Mouse (Mus musculus) G1E (cell line): ENCODE measurements at regions not wholly inside any gene's neighbourhood (a gene's known extent, or its start where the extent isn't known, plus 50 kb on each side); places are given as distances from the start of the nearest gene placed in this dataset.

ENCODE experiments used
- ATAC-seq: 2 replicates; pipeline ENCODE4 v1.8.0; 2016; ENCODE audit warnings: mild to moderate bottlenecking; ENCODE audit not compliant: insufficient number of reproducible peaks, poor library complexity, low FRiP score, severe bottlenecking; ENCODE audit errors: extremely low read depth
- DNase-seq: peaks from one replicate; pipeline ENCODE4 v3.0.0; 2012; ENCODE audit warnings: low spot score
- H3K27me3 ChIP-seq: 2 replicates; pipeline ENCODE4 v1.6.1; 2012; ENCODE audit warnings: mild to moderate bottlenecking, low read length, inconsistent platforms; ENCODE audit not compliant: insufficient read depth
- H3K36me3 ChIP-seq: replicated peaks from 2 replicates; pipeline ENCODE3; 2012; ENCODE audit warnings: mild to moderate bottlenecking, inconsistent platforms
- H3K4me1 ChIP-seq: 2 replicates; pipeline ENCODE4 v1.6.1; 2012; ENCODE audit warnings: low read depth, low read length, inconsistent platforms, mixed read lengths; ENCODE audit not compliant: insufficient read depth
- H3K4me3 ChIP-seq: 2 replicates; pipeline ENCODE4 v1.5.1; 2012; ENCODE audit warnings: low read depth, mild to moderate bottlenecking, inconsistent platforms, low read length, moderate library complexity, mixed read lengths
- H3K9me3 ChIP-seq: replicated peaks from 2 replicates; pipeline ENCODE4 v1.6.1; 2012; ENCODE audit warnings: inconsistent platforms
- CTCF ChIP-seq: IDR thresholded peaks from 2 replicates; pipeline ENCODE4 v1.5.1; 2012; ENCODE audit warnings: low read depth, low read length, inconsistent platforms, mixed read lengths
- GATA1 ChIP-seq: IDR thresholded peaks from 2 replicates; pipeline ENCODE4 v1.6.1; 2012; ENCODE audit warnings: borderline replicate concordance, low read length, inconsistent platforms, mixed read lengths
- GATA2 ChIP-seq: IDR thresholded peaks from 2 replicates; pipeline ENCODE4 v1.6.1; 2012; ENCODE audit warnings: low read depth, low read length, inconsistent platforms, borderline replicate concordance
- POLR2AphosphoS5 ChIP-seq: IDR thresholded peaks from 2 replicates; pipeline ENCODE4 v1.6.1; 2012; ENCODE audit warnings: low read depth, low read length, inconsistent platforms; ENCODE audit not compliant: insufficient replicate concordance
- TAL1 ChIP-seq: conservative IDR thresholded peaks from 2 replicates; pipeline ENCODE4 v1.6.1; 2012; ENCODE audit warnings: low read depth, low read length, inconsistent platforms, mixed read lengths

GRCm38 (mm10) chr5:111829891-111830290, 96.2 kb downstream of the Gm26897 start:
- Histone ChIP-seq H3K4me3 (no peak overlapping the region), H3K27me3 (no peaks in the 10 kb centered on the region), H3K36me3 (no peaks in the 10 kb centered on the region), H3K9me3 (peaks cover 80% of the 10 kb centered on the region), H3K4me1 (no peaks in the 10 kb centered on the region)
- TF ChIP-seq TAL1, result no peak
- TF ChIP-seq GATA2, result no peak
- no peak for TF ChIP-seq CTCF
- TF ChIP-seq POLR2AphosphoS5, result no peak
- no peak for TF ChIP-seq GATA1
- ATAC-seq (no peak), DNase-seq (no peak)

- Histone ChIP-seq H3K4me3 (no peak overlapping the region), H3K9me3 (peaks cover 91% of the 10 kb centered on the region), H3K27me3 (no peaks in the 10 kb centered on the region), H3K36me3 (no peaks in the 10 kb centered on the region), H3K4me1 (no peaks in the 10 kb centered on the region)
- ATAC-seq (no peak), DNase-seq (no peak)
- TF ChIP-seq CTCF (no peak), TAL1 (no peak), GATA1 (no peak), GATA2 (no peak), POLR2AphosphoS5 (no peak)
Measured at GRCm38 (mm10) chr5:111835737-111836667, 102.3 kb downstream of the Gm26897 start.

- Histone ChIP-seq H3K4me3 (no peak overlapping the region), H3K4me1 (no peaks in the 10 kb centered on the region), H3K36me3 (no peaks in the 10 kb centered on the region), H3K9me3 (peaks cover 90% of the 10 kb centered on the region), H3K27me3 (no peaks in the 10 kb centered on the region)
- ATAC-seq (no peak), DNase-seq (no peak)
- no peak for TF ChIP-seq TAL1
- TF ChIP-seq GATA2, result no peak
- no peak for TF ChIP-seq POLR2AphosphoS5
- no peak for TF ChIP-seq GATA1
- TF ChIP-seq CTCF, result no peak
Measured at GRCm38 (mm10) chr5:111836668-111837234, 103.0 kb downstream of the Gm26897 start.

GRCm38 (mm10) chr5:111842461-111842860, 108.7 kb downstream of the Gm26897 start:
- DNase-seq (no peak), ATAC-seq (no peak)
- Histone ChIP-seq H3K4me3 (no peak overlapping the region), H3K27me3 (no peaks in the 10 kb centered on the region), H3K4me1 (no peaks in the 10 kb centered on the region), H3K9me3 (peaks cover 88% of the 10 kb centered on the region), H3K36me3 (no peaks in the 10 kb centered on the region)
- no peak for TF ChIP-seq GATA1
- TF ChIP-seq GATA2, result no peak
- no peak for TF ChIP-seq POLR2AphosphoS5
- no peak for TF ChIP-seq CTCF
- no peak for TF ChIP-seq TAL1

GRCm38 (mm10) chr5:111843622-111844239, 110.0 kb downstream of the Gm26897 start:
- TF ChIP-seq POLR2AphosphoS5, result no peak
- no peak for TF ChIP-seq GATA2
- TF ChIP-seq TAL1, result no peak
- no peak for TF ChIP-seq GATA1
- TF ChIP-seq CTCF, result no peak
- H3K27me3 ChIP-seq, result no peaks in the 10 kb centered on the region
- ATAC-seq (no peak), DNase-seq (no peak)
- no peak overlapping the region for H3K4me3 ChIP-seq
- H3K4me1 ChIP-seq, result no peaks in the 10 kb centered on the region
- peaks cover 83% of the 10 kb centered on the region for H3K9me3 ChIP-seq
- H3K36me3 ChIP-seq, result no peaks in the 10 kb centered on the region

- Histone ChIP-seq H3K9me3 (peaks cover 84% of the 10 kb centered on the region), H3K4me3 (no peak overlapping the region), H3K4me1 (no peaks in the 10 kb centered on the region), H3K36me3 (no peaks in the 10 kb centered on the region), H3K27me3 (no peaks in the 10 kb centered on the region)
- TF ChIP-seq POLR2AphosphoS5 (no peak), CTCF (no peak), GATA2 (no peak), TAL1 (no peak), GATA1 (no peak)
- ATAC-seq (no peak), DNase-seq (no peak)
Measured at GRCm38 (mm10) chr5:111844528-111844927, 110.8 kb downstream of the Gm26897 start.
